8 mouse cellular contexts compared by ENCODE assay signal in genomic region chr6:82041488-82042295, GRCm38 (mm10). TPM values are rescaled to one million over a fixed set of nuclear protein-coding genes. Genes with fewer than 3 reads are reported as not detected.
DNase-seq lines count a peak whose midpoint lies in the region; ATAC-seq and TF ChIP-seq lines count a peak whose summit lies in the region.

No protein-coding gene starts in this region.

- 0 out of 2 replicates have a peak, but pooled peaks have one; percentile 24 for TF ChIP-seq POLR2A in cortical plate, adult 2 months (IDR thresholded peaks at IDR 0.05; ENCODE audit: extremely low read depth, insufficient read depth, low read length)

- ATAC-seq in heart, embryonic 11.5 days (replicated peaks; ENCODE audit: insufficient number of reproducible peaks, low FRiP score, low TSS enrichment), result peak; percentile 56
- ATAC-seq in kidney, embryonic 16.5 days (ENCODE audit: low FRiP score, low TSS enrichment), result peak; percentile 84
- peak; percentile 75; the same call in 1 of the 2 replicates for ATAC-seq in stomach, embryonic 14.5 days (ENCODE audit: insufficient number of reproducible peaks, insufficient read depth, low FRiP score, low read depth)

- peak overlapping the region; percentile 24 for H3K27ac ChIP-seq in cortical plate, adult 2 months (ENCODE audit: insufficient read depth, low read length)
- no peak overlapping the region for H3K27ac ChIP-seq in heart, embryonic 11.5 days (ENCODE audit: low read depth, low read length)
- H3K27ac ChIP-seq in kidney, embryonic 16.5 days (ENCODE audit: low read length), result peak overlapping the region; percentile 94
- H3K27ac ChIP-seq in stomach, embryonic 14.5 days (ENCODE audit: low read length), result peak overlapping the region; percentile 91

- peak overlapping the region; percentile 44 for H3K4me3 ChIP-seq in cortical plate, adult 2 months (ENCODE audit: insufficient read depth, low read length)
- H3K4me3 ChIP-seq in heart, embryonic 11.5 days (ENCODE audit: low read depth, low read length), result peak overlapping the region; percentile 69
- peak overlapping the region; percentile 71 for H3K4me3 ChIP-seq in kidney, embryonic 16.5 days (ENCODE audit: low read length)
- H3K4me3 ChIP-seq in stomach, embryonic 14.5 days (ENCODE audit: low read depth, low read length), result peak overlapping the region; percentile 63

- WGBS in heart, embryonic 11.5 days (ENCODE audit: insufficient replicate concordance), result under 1% methylated on average over 47 of the region's 50 CpGs
- under 1% methylated on average over 43 of the region's 50 CpGs for WGBS in kidney, embryonic 16.5 days
- WGBS in stomach, embryonic 14.5 days, result under 1% methylated on average over 38 of the region's 50 CpGs

- intact Hi-C loops in left cerebral cortex, postnatal 4 days (cut with DNase I), result loop anchor here (5.0 kb wide), 1 partner anchor 54 kb away; no protein-coding TSS in a partner anchor

- peak; percentile 7 to 20 for DNase-seq in left cerebral cortex, adult 18-20 months (ENCODE audit: low spot score in 2 of 2)
- no peak for DNase-seq in left cerebral cortex, postnatal 4 days
- peak; percentile 46 for DNase-seq in lung, postnatal 25 days (ENCODE audit: low spot score)
- no peak for DNase-seq in thymus, postnatal 36 days

- no peaks in the 10 kb centered on the region for H3K36me3 ChIP-seq in heart, embryonic 11.5 days (ENCODE audit: control insufficient read depth, insufficient read depth, low read length)
- H3K36me3 ChIP-seq in kidney, embryonic 16.5 days (ENCODE audit: insufficient read depth, low read length), result no peaks in the 10 kb centered on the region
- no peaks in the 10 kb centered on the region for H3K36me3 ChIP-seq in stomach, embryonic 14.5 days (ENCODE audit: control insufficient read depth, insufficient read depth, low read length)

- no peak for TF ChIP-seq CTCF in cortical plate, adult 2 months (IDR thresholded peaks at IDR 0.05; ENCODE audit: extremely low read depth, insufficient read depth, low read length)

- peak overlapping the region; percentile 72 for H3K9ac ChIP-seq in heart, embryonic 11.5 days (ENCODE audit: low read depth, low read length)
- peak overlapping the region; percentile 85 for H3K9ac ChIP-seq in kidney, embryonic 16.5 days (replicated peaks; ENCODE audit: low read length)
- H3K9ac ChIP-seq in stomach, embryonic 14.5 days (replicated peaks; ENCODE audit: low read depth, low read length), result peak overlapping the region; percentile 72

- H3K27me3 ChIP-seq in heart, embryonic 11.5 days (ENCODE audit: control insufficient read depth, insufficient read depth, low read length), result peaks cover 19% of the 10 kb centered on the region
- H3K27me3 ChIP-seq in kidney, embryonic 16.5 days (ENCODE audit: insufficient read depth, low read length), result no peaks in the 10 kb centered on the region
- no peaks in the 10 kb centered on the region for H3K27me3 ChIP-seq in stomach, embryonic 14.5 days (ENCODE audit: control insufficient read depth, insufficient read depth, low read length)

- H3K9me3 ChIP-seq in heart, embryonic 11.5 days (replicated peaks; ENCODE audit: control insufficient read depth, low read length), result no peaks in the 10 kb centered on the region
- no peaks in the 10 kb centered on the region for H3K9me3 ChIP-seq in kidney, embryonic 16.5 days (ENCODE audit: low read length)
- H3K9me3 ChIP-seq in stomach, embryonic 14.5 days (ENCODE audit: control insufficient read depth, low read depth, low read length), result no peaks in the 10 kb centered on the region

- H3K4me1 ChIP-seq in cortical plate, adult 2 months (ENCODE audit: control insufficient read depth, insufficient read depth, low read length), result no peaks in the 10 kb centered on the region
- peaks cover 14% of the 10 kb centered on the region for H3K4me1 ChIP-seq in heart, embryonic 11.5 days (ENCODE audit: control insufficient read depth, insufficient read depth, low read length)
- H3K4me1 ChIP-seq in kidney, embryonic 16.5 days (ENCODE audit: insufficient read depth, low read length), result peaks cover 35% of the 10 kb centered on the region
- H3K4me1 ChIP-seq in stomach, embryonic 14.5 days (ENCODE audit: control insufficient read depth, insufficient read depth, low read length), result peaks cover 33% of the 10 kb centered on the region

- H3K4me2 ChIP-seq in heart, embryonic 11.5 days, result peak overlapping the region; percentile 98
- peak overlapping the region; percentile 83 for H3K4me2 ChIP-seq in kidney, embryonic 16.5 days (replicated peaks; ENCODE audit: low read depth, low read length)
- peak overlapping the region; percentile 89 for H3K4me2 ChIP-seq in stomach, embryonic 14.5 days (replicated peaks; ENCODE audit: low read depth, low read length)

RNA-seq across cellular contexts. Expression of gene Eva1a, which starts 0.8 kb away (rescaled TPM):
- 10 to 100 TPM; 10.4 to 11.5 TPM for total RNA-seq in left cerebral cortex, adult 18-20 months (2021)
- 1 to 10 TPM; 2.3 to 2.9 TPM for total RNA-seq in left cerebral cortex, postnatal 4 days (2021)
- polyA plus RNA-seq in cortical plate, adult 2 months (2012; rRNA removed), result 17.1 and 17.3 TPM in 2 replicates
- polyA plus RNA-seq in heart, embryonic 11.5 days (2014; fragmentation: Nextera tagmentation; extraction: Ambion mirVana), result 5.0 and 6.4 TPM in 2 replicates
- 49.7 TPM in 2 replicates for polyA plus RNA-seq in kidney, embryonic 16.5 days (2015; fragmentation: Nextera tagmentation; extraction: Ambion mirVana)
- polyA plus RNA-seq in stomach, embryonic 14.5 days (2014; fragmentation: Nextera tagmentation; extraction: Ambion mirVana), result 25.2 and 26.1 TPM in 2 replicates

Comparison
In these comparisons a context has a peak if more than half of its experiments do, and no peak if none do; other contexts are left out.
1. DNase-seq: peak in left cerebral cortex, adult 18-20 months (2 of 2) and lung, postnatal 25 days (single experiment); none in left cerebral cortex, postnatal 4 days (single experiment) and thymus, postnatal 36 days (0 of 2).
2. Peak in every context shown above with its lines, with median percentiles within 50 percentile points of each other: H3K4me3 ChIP-seq, ATAC-seq, H3K4me2 ChIP-seq and H3K9ac ChIP-seq.